Mouse (Mus musculus): ENCODE results near the gene Atp11c. TPM values are rescaled to one million over a fixed set of nuclear protein-coding genes. Genes with fewer than 3 reads are reported as not detected.

Atp11c gene
- polyA plus RNA-seq, 1 experiment from 2014 or later, result 20.6 TPM

DNA sequence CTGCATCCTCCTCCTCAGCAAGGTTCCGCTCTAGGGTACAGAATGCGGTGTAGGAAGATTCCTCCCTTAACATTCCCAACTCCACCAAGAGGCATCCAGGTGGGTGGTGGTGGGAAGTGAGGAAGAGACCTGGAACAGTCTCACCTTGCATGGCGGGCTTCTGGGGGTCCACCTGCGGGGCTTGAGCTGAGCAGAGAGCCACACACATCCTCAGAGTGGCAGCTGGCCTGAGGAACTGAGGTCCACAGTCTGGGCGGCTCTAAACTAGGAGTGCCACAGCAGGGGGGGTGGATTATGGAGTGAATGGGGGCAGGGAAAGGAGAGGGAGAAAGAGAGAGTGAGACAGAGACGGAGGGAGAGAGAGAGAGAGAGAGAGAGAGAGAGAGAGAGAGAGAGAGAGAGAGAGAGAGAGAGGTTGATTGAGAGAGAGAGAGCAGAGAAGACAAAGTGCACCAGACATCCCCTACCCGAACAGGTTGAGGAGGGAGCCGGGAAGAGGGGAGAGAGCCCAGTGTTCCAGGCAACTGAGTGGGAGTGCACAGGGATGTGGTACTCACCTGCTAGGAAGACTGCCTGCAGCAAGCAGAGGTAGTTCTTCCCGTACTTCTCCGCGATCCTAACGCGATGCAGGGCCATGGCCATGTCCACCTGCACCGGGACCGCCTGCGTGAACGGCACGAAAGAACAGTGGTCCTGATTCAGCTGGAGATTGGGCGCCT, 414.3 kb downstream of the Atp11c start:
- H3K9ac ChIP-seq (ENCODE audit: low read depth, low read length), result no peak overlapping the region
- no peaks in the 10 kb centered on the region for H3K9me3 ChIP-seq (ENCODE audit: control insufficient read depth, low read length)
- WGBS, result 21% methylated on average over 19 of the region's 19 CpGs
- H3K4me1 ChIP-seq (replicated peaks; ENCODE audit: control insufficient read depth, insufficient read depth, low read length), result no peaks in the 10 kb centered on the region
- no peak; the same call in none of the 2 replicates for ATAC-seq (ENCODE audit: low FRiP score)
- H3K27me3 ChIP-seq (ENCODE audit: control insufficient read depth, insufficient read depth, low read length), result no peaks in the 10 kb centered on the region; the same call in 1 of the 2 replicates
- no peak overlapping the region for H3K27ac ChIP-seq (ENCODE audit: low read depth, low read length)
- H3K4me2 ChIP-seq (replicated peaks; ENCODE audit: low read depth, low read length), result peak overlapping the region; percentile 68
- DNase-seq (ENCODE audit: low spot score), result no peak
- peak overlapping the region; percentile 35 for H3K4me3 ChIP-seq (ENCODE audit: low read depth, low read length)
- no peaks in the 10 kb centered on the region for H3K36me3 ChIP-seq (ENCODE audit: control insufficient read depth, insufficient read depth, low read length)

MicroRNAs encoded within 50 kb of the gene (microRNA counts, 519-probe panel; counts per million panel counts)
- microRNA mmu-miR-505, result not detected

Other genes with a start within 250 kb of the Atp11c start
- not detected in 2 replicates for gene Gm7073, start 53.4 kb downstream of the Atp11c start, polyA plus RNA-seq (2014; fragmentation: Nextera tagmentation; extraction: Ambion mirVana)

Measured in hindbrain, embryonic 11.5 days (tissue).